Mouse (Mus musculus): ENCODE measurements around the gene Nkd1. TPM values are rescaled to one million over a fixed set of nuclear protein-coding genes. Genes with fewer than 3 reads are reported as not detected.

Nkd1 gene
- polyA plus RNA-seq, 1 experiment, result 0.11 TPM

GRCm38 (mm10) chr8:88577666-88578065 is 56.5 kb downstream of the Nkd1 start:
- no peak for TF ChIP-seq USF1 (IDR thresholded peaks at IDR 0.05; ENCODE audit: low read depth)
- TF ChIP-seq MYOD1 (IDR thresholded peaks at IDR 0.05; ENCODE audit: control insufficient read depth in 1 of 3, insufficient read length in 2 of 3, low read depth in 2 of 3), result peak; percentile 53 to 77 (median 55)
- 0 out of 2 replicates have a peak, but pooled peaks have one; percentile 7 for TF ChIP-seq CEBPB (IDR thresholded peaks at IDR 0.05; ENCODE audit: insufficient read depth, poor library complexity, severe bottlenecking)
- peak in 2 of 3 experiments; percentile 82 to 97 for TF ChIP-seq MYOG (IDR thresholded peaks at IDR 0.05; ENCODE audit: control insufficient read depth in 1 of 3, insufficient read depth in 1 of 3, insufficient read length in 2 of 3, low read depth in 2 of 3)
- peak; percentile 4 for TF ChIP-seq TCF3 (IDR thresholded peaks at IDR 0.05; ENCODE audit: insufficient read length, low read depth)
- no peak for TF ChIP-seq E2F4 (IDR thresholded peaks at IDR 0.05; ENCODE audit: insufficient read depth)
- TF ChIP-seq TCF12 (IDR thresholded peaks at IDR 0.05; ENCODE audit: insufficient read depth, poor library complexity, severe bottlenecking), result peak; percentile 80
- H3K4me2 ChIP-seq (ENCODE audit: low read depth), result peak overlapping the region; percentile 31

GRCm38 (mm10) chr8:88578413-88579175 is 57.4 kb downstream of the Nkd1 start:
- Histone ChIP-seq H3K4me2 (ENCODE audit: low read depth) (peak overlapping the region; percentile 31), H3K27me3 (ENCODE audit: control insufficient read depth, insufficient read depth, insufficient read length) (peaks cover 44% of the 10 kb centered on the region), H3K36me3 (ENCODE audit: control insufficient read depth, insufficient read depth) (no peaks in the 10 kb centered on the region), H3K4me3 (no peak overlapping the region), H3K79me2 (ENCODE audit: control insufficient read depth, insufficient read depth) (no peaks in the 10 kb centered on the region), H3ac (ENCODE audit: control insufficient read depth, insufficient read length) (no peak overlapping the region)
- TF ChIP-seq MYOG (IDR thresholded peaks at IDR 0.05; ENCODE audit: control insufficient read depth in 1 of 3, insufficient read depth in 1 of 3, insufficient read length in 2 of 3, low read depth in 2 of 3) (peak in 2 of 3 experiments; percentile 28 to 61), E2F4 (IDR thresholded peaks at IDR 0.05; ENCODE audit: insufficient read depth) (no peak)

More at GRCm38 (mm10) chr8:88577666-88578065, 56.5 kb downstream of the Nkd1 start:
- Histone ChIP-seq H3K79me2 (ENCODE audit: control insufficient read depth, insufficient read depth) (no peaks in the 10 kb centered on the region), H3K36me3 (ENCODE audit: control insufficient read depth, insufficient read depth) (no peaks in the 10 kb centered on the region), H3K4me3 (no peak overlapping the region), H3K27me3 (ENCODE audit: control insufficient read depth, insufficient read depth, insufficient read length) (peaks cover 35% of the 10 kb centered on the region), H3ac (ENCODE audit: control insufficient read depth, insufficient read length) (no peak overlapping the region)

- no peaks in the 10 kb centered on the region for H3K79me2 ChIP-seq (ENCODE audit: control insufficient read depth, insufficient read depth)
- no peak overlapping the region for H3K4me2 ChIP-seq (ENCODE audit: low read depth)
- H3K36me3 ChIP-seq (ENCODE audit: control insufficient read depth, insufficient read depth), result no peaks in the 10 kb centered on the region
- peaks cover 50% of the 10 kb centered on the region for H3K27me3 ChIP-seq (ENCODE audit: control insufficient read depth, insufficient read depth, insufficient read length)
- no peak for TF ChIP-seq MYOD1 (IDR thresholded peaks at IDR 0.05; ENCODE audit: control insufficient read depth in 1 of 3, insufficient read length in 2 of 3, low read depth in 2 of 3)
- no peak for TF ChIP-seq MAX (IDR thresholded peaks at IDR 0.05; ENCODE audit: low read depth)
- H3K4me3 ChIP-seq, result no peak overlapping the region
- no peak overlapping the region for H3ac ChIP-seq (ENCODE audit: control insufficient read depth, insufficient read length)
Measured at GRCm38 (mm10) chr8:88579246-88579645, 58.1 kb downstream of the Nkd1 start.

- Histone ChIP-seq H3K4me2 (ENCODE audit: low read depth) (no peak overlapping the region), H3K79me2 (ENCODE audit: control insufficient read depth, insufficient read depth) (no peaks in the 10 kb centered on the region), H3ac (ENCODE audit: control insufficient read depth, insufficient read length) (no peak overlapping the region), H3K4me3 (no peak overlapping the region), H3K36me3 (ENCODE audit: control insufficient read depth, insufficient read depth) (no peaks in the 10 kb centered on the region), H3K27me3 (ENCODE audit: control insufficient read depth, insufficient read depth, insufficient read length) (peaks cover 55% of the 10 kb centered on the region)
- TF ChIP-seq E2F4 (IDR thresholded peaks at IDR 0.05; ENCODE audit: insufficient read depth), result no peak
- TF ChIP-seq MYOG (IDR thresholded peaks at IDR 0.05; ENCODE audit: control insufficient read depth in 1 of 3, insufficient read depth in 1 of 3, insufficient read length in 2 of 3, low read depth in 2 of 3), result peak; percentile 4 to 62 (median 48)
Measured at GRCm38 (mm10) chr8:88579668-88580330, 58.6 kb downstream of the Nkd1 start.

GRCm38 (mm10) chr8:88580785-88581184 is 59.6 kb downstream of the Nkd1 start:
- TF ChIP-seq TCF3 (IDR thresholded peaks at IDR 0.05; ENCODE audit: insufficient read length, low read depth) (no peak), REST (IDR thresholded peaks at IDR 0.05; ENCODE audit: insufficient read depth, insufficient read length) (no peak)
- no peak overlapping the region for H3K4me2 ChIP-seq (ENCODE audit: low read depth)
- H3K27me3 ChIP-seq (ENCODE audit: control insufficient read depth, insufficient read depth, insufficient read length), result peaks cover 65% of the 10 kb centered on the region
- no peak overlapping the region for H3ac ChIP-seq (ENCODE audit: control insufficient read depth, insufficient read length)
- no peaks in the 10 kb centered on the region for H3K36me3 ChIP-seq (ENCODE audit: control insufficient read depth, insufficient read depth)
- no peak overlapping the region for H3K4me3 ChIP-seq
- H3K79me2 ChIP-seq (ENCODE audit: control insufficient read depth, insufficient read depth), result no peaks in the 10 kb centered on the region

- H3K4me3 ChIP-seq, result no peak overlapping the region
- H3K79me2 ChIP-seq (ENCODE audit: control insufficient read depth, insufficient read depth), result no peaks in the 10 kb centered on the region
- H3ac ChIP-seq (ENCODE audit: control insufficient read depth, insufficient read length), result no peak overlapping the region
- H3K4me2 ChIP-seq (ENCODE audit: low read depth), result no peak overlapping the region
- H3K27me3 ChIP-seq (ENCODE audit: control insufficient read depth, insufficient read depth, insufficient read length), result peaks cover 91% of the 10 kb centered on the region
- no peaks in the 10 kb centered on the region for H3K36me3 ChIP-seq (ENCODE audit: control insufficient read depth, insufficient read depth)
- no peak for TF ChIP-seq SRF (IDR thresholded peaks at IDR 0.05; ENCODE audit: control insufficient read depth, insufficient read length, low read depth)
- TF ChIP-seq MYOG (IDR thresholded peaks at IDR 0.05; ENCODE audit: control insufficient read depth in 1 of 3, insufficient read depth in 1 of 3, insufficient read length in 2 of 3, low read depth in 2 of 3), result no peak
- TF ChIP-seq REST (IDR thresholded peaks at IDR 0.05; ENCODE audit: insufficient read depth, insufficient read length), result no peak
- TF ChIP-seq E2F4 (IDR thresholded peaks at IDR 0.05; ENCODE audit: insufficient read depth), result no peak
- TF ChIP-seq POLR2AphosphoS2 (IDR thresholded peaks at IDR 0.05; ENCODE audit: insufficient read length, low read depth), result no peak
- no peak for TF ChIP-seq TCF3 (IDR thresholded peaks at IDR 0.05; ENCODE audit: insufficient read length, low read depth)
- no peak for TF ChIP-seq MYOD1 (IDR thresholded peaks at IDR 0.05; ENCODE audit: control insufficient read depth in 1 of 3, insufficient read length in 2 of 3, low read depth in 2 of 3)
- TF ChIP-seq CEBPB (IDR thresholded peaks at IDR 0.05; ENCODE audit: insufficient read depth, poor library complexity, severe bottlenecking), result no peak
- no peak for TF ChIP-seq TCF12 (IDR thresholded peaks at IDR 0.05; ENCODE audit: insufficient read depth, poor library complexity, severe bottlenecking)
- no peak for TF ChIP-seq MAX (IDR thresholded peaks at IDR 0.05; ENCODE audit: low read depth)
- no peak for TF ChIP-seq USF1 (IDR thresholded peaks at IDR 0.05; ENCODE audit: low read depth)
- no peak for TF ChIP-seq POLR2A (IDR thresholded peaks at IDR 0.05; ENCODE audit: insufficient read length, low read depth)
Measured at GRCm38 (mm10) chr8:88583863-88584262, 62.7 kb downstream of the Nkd1 start.
